Mouse (Mus musculus) liver, embryonic 16.5 days (tissue): Measurements from ENCODE around the gene Gm10775. TPM values are rescaled to one million over a fixed set of nuclear protein-coding genes. Genes with fewer than 3 reads are reported as not detected.

Source experiments
- ATAC-seq: fragments of 200-750 bp; cut with Nextera tagmentation; 2 replicates; pipeline ENCODE4 v1.8.0; 2017; ENCODE audit warnings: low read depth, mild to moderate bottlenecking, moderate number of reproducible peaks, moderate library complexity
- H3K27ac ChIP-seq: fragments of 300-500 bp; sonication (generic); 2 replicates; pipeline ENCODE4 v1.5.1; 2014; ENCODE audit warnings: mild to moderate bottlenecking, low read length
- H3K27me3 ChIP-seq: fragments of 300-500 bp; sonication (generic); 2 replicates; pipeline ENCODE4 v1.6.1; 2014; ENCODE audit warnings: low read depth, low read length, mixed read lengths; ENCODE audit not compliant: control insufficient read depth, insufficient read depth
- H3K36me3 ChIP-seq: fragments of 300-500 bp; sonication (generic); 2 replicates; pipeline ENCODE4 v1.6.1; 2014; ENCODE audit warnings: mild to moderate bottlenecking; ENCODE audit not compliant: control insufficient read depth, insufficient read depth
- H3K4me1 ChIP-seq: fragments of 300-500 bp; sonication (generic); 2 replicates; pipeline ENCODE4 v1.6.1; 2014; ENCODE audit warnings: low read depth, low read length, mixed read lengths; ENCODE audit not compliant: control insufficient read depth
- H3K4me2 ChIP-seq: fragments of 300-500 bp; sonication (generic); 2 replicates; pipeline ENCODE4 v1.6.1; 2014; ENCODE audit warnings: low read depth, low read length, mixed read lengths
- H3K4me3 ChIP-seq: fragments of 300-500 bp; sonication (generic); 2 replicates; pipeline ENCODE4 v1.5.1; 2014; ENCODE audit warnings: low read depth, mild to moderate bottlenecking, low read length
- H3K9ac ChIP-seq: fragments of 300-500 bp; sonication (generic); 2 replicates; pipeline ENCODE4 v1.6.1; 2014; ENCODE audit warnings: low read depth, low read length
- H3K9me3 ChIP-seq: fragments of 300-500 bp; sonication (generic); replicated peaks from 2 replicates; pipeline ENCODE4 v1.6.1; 2016; ENCODE audit warnings: low read length; ENCODE audit not compliant: control insufficient read depth
- WGBS: fragments of 180-500 bp; shearing (Covaris S2); extraction: QIAGEN DNeasy Blood & Tissue Kit; methylation state at CpG from one replicate; pipeline ENCODE4 v1.1.7; 2014; ENCODE audit not compliant: insufficient replicate concordance; 5-methylcytosine and 5-hydroxymethylcytosine counted together
- polyA plus RNA-seq: library from polyadenylated mRNA; unstranded; fragments of >200 nt; fragmentation: Nextera tagmentation; extraction: Ambion mirVana; gene quantifications from 2 replicates; pipeline ENCODE4 v1.2.1, GENCODE M21; 2015

The Gm10775 gene
- polyA plus RNA-seq, result not detected in 2 replicates

DNA sequence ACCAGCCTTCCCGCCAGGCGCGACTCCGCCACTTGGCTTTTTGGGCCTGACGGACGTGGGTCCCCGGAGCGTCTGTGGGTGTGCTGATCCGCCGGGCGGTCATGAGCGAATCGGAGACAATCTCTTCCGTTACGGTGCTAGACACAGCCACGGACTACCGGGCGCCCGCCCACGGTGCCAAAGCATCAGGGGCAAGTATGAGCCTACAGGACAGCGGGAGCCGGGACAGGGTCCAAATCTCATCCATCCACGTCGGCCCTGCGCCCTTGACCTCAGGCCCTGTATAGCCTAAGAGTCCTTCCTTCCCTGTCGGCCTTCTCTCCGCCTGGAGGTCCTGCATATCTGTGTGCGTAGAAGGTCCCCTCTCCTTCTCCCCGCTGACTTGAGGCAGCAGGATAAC, at the start of gene Gm10775:
TSS of gene Gm10775 (plus strand) at position 301 of the 400 bp plus-strand sequence.
- Histone ChIP-seq H3K4me1 (no peaks in the 10 kb centered on the region), H3K27ac (no peak within 1 kb of the TSS), H3K9me3 (peaks cover 18% of the 10 kb centered on the region), H3K4me3 (no peak within 1 kb of the TSS), H3K4me2 (no peak within 1 kb of the TSS), H3K36me3 (no peaks in the 10 kb centered on the region), H3K27me3 (no peaks in the 10 kb centered on the region), H3K9ac (no peak within 1 kb of the TSS)
- WGBS, result 48% methylated on average over 29 of the region's 29 CpGs
- ATAC-seq, result no peak

- Histone ChIP-seq H3K4me1 (no peaks in the 10 kb centered on the region), H3K4me2 (no peak overlapping the region), H3K9ac (no peak overlapping the region), H3K4me3 (no peak overlapping the region), H3K27me3 (no peaks in the 10 kb centered on the region), H3K9me3 (no peaks in the 10 kb centered on the region), H3K27ac (no peak overlapping the region), H3K36me3 (no peaks in the 10 kb centered on the region)
- ATAC-seq, result no peak
- 18% methylated on average over 6 of the region's 6 CpGs for WGBS
Observed at GRCm38 (mm10) chr13:65225945-65226344, 33.4 kb upstream of the Gm10775 start.

DNA sequence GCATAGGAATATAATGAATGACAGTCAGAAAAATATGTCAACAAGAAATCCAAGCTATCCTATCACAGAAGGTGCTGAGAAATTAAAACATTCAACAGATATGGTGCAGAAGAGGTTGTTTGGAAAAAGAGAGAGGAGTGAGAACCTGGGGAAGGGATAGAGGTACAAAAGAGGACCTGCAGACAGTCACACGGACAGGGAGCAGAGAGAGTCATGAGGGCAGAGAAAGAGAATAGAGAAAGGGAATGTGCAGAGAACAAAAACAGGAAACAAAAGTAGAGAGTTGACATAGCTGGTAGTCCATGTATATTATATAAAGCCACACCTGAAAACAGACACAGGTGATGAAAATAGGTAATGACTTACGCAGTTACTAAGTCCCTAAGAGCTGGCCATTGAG, 32.7 kb upstream of the Gm10775 start:
- H3K9ac ChIP-seq, result no peak overlapping the region
- WGBS, result 60% methylated on average over 2 of the region's 2 CpGs
- H3K4me3 ChIP-seq, result no peak overlapping the region
- H3K9me3 ChIP-seq, result no peaks in the 10 kb centered on the region
- H3K27me3 ChIP-seq, result no peaks in the 10 kb centered on the region
- no peak for ATAC-seq
- no peaks in the 10 kb centered on the region for H3K36me3 ChIP-seq
- H3K27ac ChIP-seq, result no peak overlapping the region
- H3K4me2 ChIP-seq, result no peak overlapping the region
- H3K4me1 ChIP-seq, result no peaks in the 10 kb centered on the region

- ATAC-seq, result no peak
- H3K4me3 ChIP-seq, result no peak overlapping the region
- 62% methylated on average over 9 of the region's 9 CpGs for WGBS
- H3K27me3 ChIP-seq, result no peaks in the 10 kb centered on the region
- no peak overlapping the region for H3K27ac ChIP-seq
- no peaks in the 10 kb centered on the region for H3K9me3 ChIP-seq
- H3K36me3 ChIP-seq, result no peaks in the 10 kb centered on the region
- no peak overlapping the region for H3K4me2 ChIP-seq
- H3K4me1 ChIP-seq, result peaks cover 10% of the 10 kb centered on the region
- H3K9ac ChIP-seq, result no peak overlapping the region
Observed at GRCm38 (mm10) chr13:65237211-65237610, 22.1 kb upstream of the Gm10775 start.

- peak overlapping the region; percentile 78 for H3K9ac ChIP-seq
- peak; percentile 87 for ATAC-seq
- WGBS, result under 1% methylated on average over 28 of the region's 28 CpGs
Observed at GRCm38 (mm10) chr13:65240509-65241098, 18.7 kb upstream of the Gm10775 start.

GRCm38 (mm10) chr13:65241099-65241626, 18.2 kb upstream of the Gm10775 start:
- H3K9me3 ChIP-seq, result no peaks in the 10 kb centered on the region
- peak overlapping the region; percentile 87 for H3K4me3 ChIP-seq
- no peaks in the 10 kb centered on the region for H3K36me3 ChIP-seq
- WGBS, result under 1% methylated on average over 45 of the region's 45 CpGs
- peaks cover 16% of the 10 kb centered on the region for H3K4me1 ChIP-seq
- peak overlapping the region; percentile 98 for H3K4me2 ChIP-seq
- H3K9ac ChIP-seq, result peak overlapping the region; percentile 78
- peak; percentile 77 for ATAC-seq
- H3K27me3 ChIP-seq, result no peaks in the 10 kb centered on the region
- peak overlapping the region; percentile 94 for H3K27ac ChIP-seq

More at GRCm38 (mm10) chr13:65240509-65241098, 18.7 kb upstream of the Gm10775 start:
- Histone ChIP-seq H3K4me2 (peak overlapping the region; percentile 98), H3K36me3 (no peaks in the 10 kb centered on the region), H3K4me1 (peaks cover 16% of the 10 kb centered on the region), H3K9me3 (no peaks in the 10 kb centered on the region), H3K27me3 (no peaks in the 10 kb centered on the region), H3K4me3 (peak overlapping the region; percentile 87), H3K27ac (peak overlapping the region; percentile 94)

DNA sequence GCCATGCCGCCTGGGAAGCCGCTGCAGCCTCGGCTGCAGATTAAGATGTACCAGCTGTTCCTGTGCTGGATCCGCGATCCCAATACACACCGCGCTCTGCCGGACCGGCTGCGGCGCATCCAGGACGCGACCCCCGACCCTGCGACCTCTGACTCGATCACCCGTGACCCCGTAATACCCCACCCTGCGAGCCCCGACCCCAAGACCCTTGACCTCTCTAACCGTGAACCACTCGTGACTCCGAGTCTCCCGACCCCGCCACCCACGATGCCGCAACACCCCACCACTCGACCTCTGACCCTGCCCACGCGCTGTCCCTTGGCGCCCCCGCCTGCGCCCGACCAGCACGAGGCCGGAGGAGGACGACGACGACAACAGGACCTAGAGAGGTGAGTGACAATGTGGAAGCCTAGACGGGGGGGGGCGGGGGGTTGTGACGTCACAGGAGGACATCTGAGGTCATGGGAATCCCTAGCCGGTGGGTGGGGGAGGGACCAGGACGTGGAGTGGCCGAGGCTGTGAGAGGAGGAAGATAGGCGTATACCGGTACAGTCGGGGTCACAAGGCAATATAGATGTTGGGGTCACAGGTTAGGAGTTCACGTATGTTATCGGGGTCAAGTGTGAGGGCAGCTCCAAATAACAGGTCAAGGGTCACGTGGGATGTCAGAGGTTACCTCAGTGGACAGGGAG, 17.6 kb upstream of the Gm10775 start:
- Histone ChIP-seq H3K27me3 (no peaks in the 10 kb centered on the region), H3K4me2 (peak overlapping the region; percentile 98), H3K9ac (peak overlapping the region; percentile 78), H3K27ac (peak overlapping the region; percentile 94), H3K4me1 (peaks cover 16% of the 10 kb centered on the region), H3K9me3 (no peaks in the 10 kb centered on the region), H3K36me3 (no peaks in the 10 kb centered on the region), H3K4me3 (peak overlapping the region; percentile 87)
- ATAC-seq, result peak; percentile 5
- 2% methylated on average over 51 of the region's 51 CpGs for WGBS

DNA sequence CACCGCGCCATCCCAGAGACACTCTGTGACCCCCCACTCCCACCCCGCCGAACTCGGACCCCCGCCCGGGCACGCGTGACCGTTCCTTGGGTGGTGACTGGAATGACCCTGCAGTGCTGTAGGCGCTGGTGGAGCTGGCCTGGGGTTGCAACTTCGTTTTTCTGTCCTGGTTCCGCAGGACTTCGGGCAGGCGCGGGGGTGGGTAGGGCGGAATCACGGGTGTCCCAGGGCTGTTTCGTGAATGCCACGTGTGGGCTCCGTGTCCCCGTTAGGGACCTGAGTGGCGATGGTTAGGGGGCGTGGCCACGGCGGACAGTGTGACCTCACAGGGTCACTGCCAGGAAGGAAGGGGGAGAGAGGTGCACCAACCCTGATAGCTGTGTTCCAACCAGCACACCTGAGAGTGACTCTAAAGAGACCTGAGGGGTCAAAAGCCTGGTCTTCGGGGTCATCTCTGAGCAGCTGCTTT, 17.0 kb upstream of the Gm10775 start:
- no peak for ATAC-seq
- Histone ChIP-seq H3K9ac (peak overlapping the region; percentile 78; the same call in 1 of the 2 replicates), H3K4me3 (peak overlapping the region; percentile 87), H3K27ac (no peak overlapping the region), H3K36me3 (no peaks in the 10 kb centered on the region), H3K4me2 (peak overlapping the region; percentile 98), H3K4me1 (peaks cover 16% of the 10 kb centered on the region), H3K27me3 (no peaks in the 10 kb centered on the region), H3K9me3 (no peaks in the 10 kb centered on the region)
- 25% methylated on average over 27 of the region's 27 CpGs for WGBS

DNA sequence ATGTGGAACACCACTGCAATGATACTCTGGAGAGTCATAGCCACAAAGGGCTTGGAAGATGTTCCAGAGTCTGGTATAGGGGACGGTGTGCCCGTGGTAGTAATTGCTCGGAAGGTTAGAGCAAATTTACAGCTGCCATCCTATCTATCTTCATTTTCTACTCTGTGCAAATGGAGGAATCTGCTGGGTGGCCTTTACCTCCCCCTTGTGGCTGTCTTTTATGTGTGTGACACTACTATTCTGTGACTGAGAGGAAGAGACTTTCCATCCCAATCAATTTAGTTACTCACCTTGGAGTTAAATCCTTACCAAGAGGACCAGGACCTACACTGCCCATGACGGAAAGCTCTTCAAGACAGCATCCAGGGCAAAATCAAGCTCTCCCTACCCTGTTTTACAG, 16.1 kb upstream of the Gm10775 start:
- Histone ChIP-seq H3K27ac (no peak overlapping the region), H3K4me2 (no peak overlapping the region), H3K36me3 (no peaks in the 10 kb centered on the region; the same call in 1 of the 2 replicates), H3K9ac (no peak overlapping the region), H3K27me3 (no peaks in the 10 kb centered on the region), H3K4me1 (peaks cover 16% of the 10 kb centered on the region), H3K9me3 (no peaks in the 10 kb centered on the region), H3K4me3 (no peak overlapping the region)
- WGBS, result 72% methylated on average over 4 of the region's 4 CpGs
- ATAC-seq, result no peak
